Mouse (Mus musculus) inflammation-experienced regulatory T-cells, adult 6 months (primary cell): ENCODE data around the gene Fbxo28. TPM values are rescaled to one million over a fixed set of nuclear protein-coding genes. Genes with fewer than 3 reads are reported as not detected.

Experiments
- ATAC-seq: one replicate; pipeline ENCODE4 v1.8.0; 2017
- polyA plus RNA-seq, 3 experiments: library from polyadenylated mRNA; unstranded; fragments of 100-300 nt; shearing (Covaris generic); gene quantifications; one replicate each; pipeline ENCODE4 v1.2.1; 2017

Fbxo28 gene
- polyA plus RNA-seq = 1 to 10 TPM; 6.0 to 8.2 (median 6.7) TPM

- peak; percentile 88 for ATAC-seq
Observed at GRCm38 (mm10) chr1:182340821-182341781, at the start of gene Fbxo28. Gene Fbxo28, minus strand, starts transcription at chr1:182341629.

- ATAC-seq = no peak
Observed at GRCm38 (mm10) chr1:182388729-182389128, 47.3 kb upstream of the Fbxo28 start.

- ATAC-seq = no peak
Observed at GRCm38 (mm10) chr1:182386449-182386848, 45.0 kb upstream of the Fbxo28 start.

GRCm38 (mm10) chr1:182383096-182383495 is 41.7 kb upstream of the Fbxo28 start:
- peak; percentile 85 for ATAC-seq

- no peak for ATAC-seq
Observed at GRCm38 (mm10) chr1:182381327-182381726, 39.9 kb upstream of the Fbxo28 start.

- no peak for ATAC-seq
Observed at GRCm38 (mm10) chr1:182380683-182381082, 39.3 kb upstream of the Fbxo28 start.

GRCm38 (mm10) chr1:182378876-182379275 is 37.4 kb upstream of the Fbxo28 start:
- ATAC-seq = no peak

- no peak for ATAC-seq
Observed at GRCm38 (mm10) chr1:182378205-182378835, 36.9 kb upstream of the Fbxo28 start.

GRCm38 (mm10) chr1:182377519-182377918 is 36.1 kb upstream of the Fbxo28 start:
- ATAC-seq = no peak

- no peak for ATAC-seq
Observed at GRCm38 (mm10) chr1:182376826-182377225, 35.4 kb upstream of the Fbxo28 start.

GRCm38 (mm10) chr1:182376221-182376620 is 34.8 kb upstream of the Fbxo28 start:
- ATAC-seq = peak; percentile 46

GRCm38 (mm10) chr1:182371891-182372290 is 30.5 kb upstream of the Fbxo28 start:
- ATAC-seq = no peak

GRCm38 (mm10) chr1:182369435-182369834 is 28.0 kb upstream of the Fbxo28 start:
- peak; percentile 25 for ATAC-seq

GRCm38 (mm10) chr1:182368782-182369181 is 27.4 kb upstream of the Fbxo28 start:
- no peak for ATAC-seq

GRCm38 (mm10) chr1:182368309-182368708 is 26.9 kb upstream of the Fbxo28 start:
- ATAC-seq = no peak

GRCm38 (mm10) chr1:182363683-182364404 is 22.4 kb upstream of the Fbxo28 start:
- peak; percentile 71 for ATAC-seq

GRCm38 (mm10) chr1:182362703-182363102 is 21.3 kb upstream of the Fbxo28 start:
- ATAC-seq = peak; percentile 29

- peak; percentile 98 for ATAC-seq
Observed at GRCm38 (mm10) chr1:182358133-182358532, 16.7 kb upstream of the Fbxo28 start.

- no peak for ATAC-seq
Observed at GRCm38 (mm10) chr1:182354504-182355147, 13.2 kb upstream of the Fbxo28 start.

- ATAC-seq = no peak
Observed at GRCm38 (mm10) chr1:182349557-182349956, 8.1 kb upstream of the Fbxo28 start.

GRCm38 (mm10) chr1:182346491-182346890 is 5.1 kb upstream of the Fbxo28 start:
- no peak for ATAC-seq

GRCm38 (mm10) chr1:182345857-182346256 is 4.4 kb upstream of the Fbxo28 start:
- no peak for ATAC-seq
